In the genomic region with DNA sequence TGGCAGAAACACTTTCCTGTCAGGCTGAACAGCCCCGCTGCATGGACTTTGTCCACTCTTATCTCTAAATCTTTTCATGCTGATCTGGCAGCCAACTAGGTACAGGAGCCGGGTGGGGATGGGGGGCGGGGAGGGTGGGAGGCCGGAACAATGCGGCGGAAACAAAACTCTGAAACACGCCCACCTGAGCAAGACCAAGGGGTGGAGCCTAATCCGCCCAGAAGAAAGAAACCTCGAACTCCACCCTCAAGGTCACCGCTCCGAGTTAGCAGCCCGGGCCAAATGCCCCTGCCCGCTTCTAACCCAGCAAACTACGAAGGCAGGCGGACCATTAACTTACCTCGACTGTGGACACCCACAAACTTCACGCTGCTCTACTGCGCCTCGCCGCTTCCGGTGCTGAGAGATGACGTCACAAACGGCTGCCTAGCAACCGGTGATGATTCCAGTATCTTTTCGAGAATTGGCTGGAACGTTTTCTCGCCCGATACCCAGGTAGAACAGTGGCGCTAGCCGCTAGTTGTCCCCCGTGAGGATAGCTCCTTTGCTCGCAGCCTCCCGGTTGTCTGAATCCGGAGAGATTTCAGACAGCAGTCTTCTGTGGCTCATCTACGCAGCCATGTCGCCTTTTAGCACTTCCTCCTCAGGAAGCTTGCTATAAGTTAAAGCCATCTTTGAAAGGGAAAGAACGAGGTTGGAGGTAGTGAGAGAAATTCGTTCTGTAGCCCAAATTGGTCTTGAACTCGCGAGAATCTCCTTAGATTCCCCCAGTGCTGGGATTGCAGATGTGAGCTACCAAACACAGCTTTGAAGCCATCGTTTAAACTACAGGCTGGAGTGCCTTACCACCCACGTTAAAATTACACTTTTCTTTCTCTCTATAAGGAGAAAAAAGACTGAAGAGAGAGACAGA, we compare ENCODE assay signal across 7 mouse cellular contexts. TPM values are rescaled to one million over a fixed set of nuclear protein-coding genes. Genes with fewer than 3 reads are reported as not detected.
A peak's percentile ranks its signal among the peaks of the same experiment; 100 is the strongest.
DNase-seq lines count a peak whose midpoint lies in the region; ATAC-seq lines count a peak whose summit lies in the region.

A gene (minus strand): TSS at position 398 of the 913 bp plus-strand sequence.

- peak; percentile 92 to 96 for DNase-seq in adrenal gland, adult 18-20 months (ENCODE audit: low spot score in 2 of 2)
- DNase-seq in embryo, embryonic 11 days: peak; percentile 95
- peak; percentile 89 to 98 for DNase-seq in gastrocnemius, postnatal 36 days
- DNase-seq in left cerebral cortex, postnatal 25 days (ENCODE audit: low spot score in 2 of 2): peak; percentile 98
- DNase-seq in midbrain, embryonic 10.5 days (ENCODE audit: low spot score): peak; percentile 96
- peak; percentile 92 for DNase-seq in right cerebral cortex, postnatal 4 days

- H3K36me3 ChIP-seq in intestine, embryonic 15.5 days: no peaks in the 10 kb centered on the region
- no peaks in the 10 kb centered on the region for H3K36me3 ChIP-seq in midbrain, embryonic 10.5 days

- ATAC-seq in intestine, embryonic 15.5 days: peak; percentile 94

- under 1% methylated on average over 42 of the region's 42 CpGs for WGBS in intestine, embryonic 15.5 days
- WGBS in midbrain, embryonic 10.5 days: under 1% methylated on average over 42 of the region's 42 CpGs

- peak within 1 kb of the TSS; percentile 62 for H3K4me3 ChIP-seq in intestine, embryonic 15.5 days (replicated peaks)
- H3K4me3 ChIP-seq in midbrain, embryonic 10.5 days: peak within 1 kb of the TSS; percentile 68

- peak within 1 kb of the TSS; percentile 67 for H3K4me2 ChIP-seq in intestine, embryonic 15.5 days (replicated peaks)

- intact Hi-C loops in gastrocnemius, postnatal 36 days (cut with DNase I): no loop called here
- intact Hi-C loops in left cerebral cortex, postnatal 25 days (cut with DNase I): loop anchor here (1.0 kb wide), 1 partner anchor 19 kb away; a partner anchor contains a TSS

- no peaks in the 10 kb centered on the region for H3K9me3 ChIP-seq in intestine, embryonic 15.5 days
- no peaks in the 10 kb centered on the region for H3K9me3 ChIP-seq in midbrain, embryonic 10.5 days (replicated peaks)

- H3K9ac ChIP-seq in intestine, embryonic 15.5 days: peak within 1 kb of the TSS; percentile 54

- H3K27me3 ChIP-seq in intestine, embryonic 15.5 days (replicated peaks): no peaks in the 10 kb centered on the region
- H3K27me3 ChIP-seq in midbrain, embryonic 10.5 days (ENCODE audit: low read depth, poor library complexity, severe bottlenecking): no peaks in the 10 kb centered on the region

- H3K27ac ChIP-seq in intestine, embryonic 15.5 days: peak within 1 kb of the TSS; percentile 98
- peak within 1 kb of the TSS; percentile 93 for H3K27ac ChIP-seq in midbrain, embryonic 10.5 days (replicated peaks)

- H3K4me1 ChIP-seq in intestine, embryonic 15.5 days (replicated peaks): peaks cover 23% of the 10 kb centered on the region
- H3K4me1 ChIP-seq in midbrain, embryonic 10.5 days: peaks cover 23% of the 10 kb centered on the region

RNA-seq across cellular contexts. Expression of the gene that starts here (rescaled TPM):
- total RNA-seq in adrenal gland, adult 18-20 months (2021): 10 to 100 TPM; 16.9 to 17.9 TPM
- total RNA-seq in gastrocnemius, postnatal 36 days (2021): 10 to 100 TPM; 14.4 to 15.5 TPM
- 21.4 and 22.5 TPM in 2 replicates for polyA plus RNA-seq in intestine, embryonic 15.5 days (2015; fragmentation: Nextera tagmentation; extraction: Ambion mirVana)
- 10 to 100 TPM; 25.6 to 29.1 TPM for total RNA-seq in left cerebral cortex, postnatal 25 days (2021)
- 37.8 and 49.9 TPM in 2 replicates for polyA plus RNA-seq in midbrain, embryonic 10.5 days (2016; fragmentation: Nextera tagmentation; extraction: Ambion mirVana)

Comparison
In these comparisons a context has a peak if more than half of its experiments do, and no peak if none do; other contexts are left out.
1. Peak in every context shown above with its lines: DNase-seq, ATAC-seq, H3K4me3 ChIP-seq and H3K27ac ChIP-seq.